In the genomic region with DNA sequence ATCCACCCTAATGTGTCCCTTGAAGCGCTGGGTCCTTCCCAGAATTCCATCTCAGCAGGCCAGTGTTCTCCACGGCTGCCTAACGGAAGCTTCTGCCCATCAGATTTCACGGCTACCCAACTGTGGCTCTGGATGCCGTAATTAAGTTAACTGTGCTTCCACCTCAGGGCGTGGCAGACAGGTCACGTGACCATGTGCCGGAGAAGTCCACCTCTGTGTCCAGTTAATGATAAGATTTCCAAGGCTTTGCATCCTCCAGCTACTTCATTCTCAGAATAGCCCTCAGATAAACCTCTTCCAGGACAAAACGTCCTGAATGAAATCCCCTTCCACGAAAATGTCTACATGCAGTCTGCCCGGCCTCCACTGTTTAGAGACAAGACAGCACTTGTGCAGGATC, we compare ENCODE assay signal across 27 mouse cellular contexts. TPM values are rescaled to one million over a fixed set of nuclear protein-coding genes. Genes with fewer than 3 reads are reported as not detected.
DNase-seq lines count a peak whose midpoint lies in the region; ATAC-seq and TF ChIP-seq lines count a peak whose summit lies in the region.
"Had no signal": no experiment of that assay in that cellular context is flagged by ENCODE, and none has a peak within 500 bp of the region (broad histone marks: within the 10 kb centered on the region; RNA-seq: fewer than 3 reads in every experiment).

No protein-coding gene starts in this region.

- no peak for TF ChIP-seq CTCF in testis, adult 2 months (IDR thresholded peaks at IDR 0.05; ENCODE audit: control insufficient read depth, insufficient read depth, insufficient replicate concordance, low read depth, low read length)
- no peak for TF ChIP-seq CTCF in hindbrain, postnatal 0 days (IDR thresholded peaks at IDR 0.05; ENCODE audit: low read depth)

- no peaks in the 10 kb centered on the region for H3K27me3 ChIP-seq in heart, embryonic 13.5 days (replicated peaks)
- no peaks in the 10 kb centered on the region for H3K27me3 ChIP-seq in testis, adult 2 months (ENCODE audit: control insufficient read depth, insufficient read depth, low read length)
- H3K27me3 ChIP-seq in forebrain, embryonic 12.5 days = no peaks in the 10 kb centered on the region
- no peaks in the 10 kb centered on the region for H3K27me3 ChIP-seq in hindbrain, postnatal 0 days (ENCODE audit: insufficient read depth, low read length)
- H3K27me3 ChIP-seq: forebrain, embryonic 15.5 days; hindbrain, embryonic 12.5 days; limb, embryonic 12.5 days; liver, embryonic 12.5 days; neural tube, embryonic 13.5 days had no signal

- TF ChIP-seq POLR2A in testis, adult 2 months (IDR thresholded peaks at IDR 0.05; ENCODE audit: control insufficient read depth, low read depth, low read length) = peak; percentile 30; the same call in 1 of the 2 replicates

- 50% methylated on average over 11 of the region's 11 CpGs for WGBS in heart, embryonic 13.5 days
- WGBS in forebrain, embryonic 12.5 days = 88% methylated on average over 11 of the region's 11 CpGs
- WGBS in hindbrain, postnatal 0 days = 86% methylated on average over 11 of the region's 11 CpGs

- H3K9me3 ChIP-seq in heart, embryonic 13.5 days = no peaks in the 10 kb centered on the region
- no peaks in the 10 kb centered on the region for H3K9me3 ChIP-seq in forebrain, embryonic 12.5 days
- H3K9me3 ChIP-seq in hindbrain, postnatal 0 days (ENCODE audit: low read length) = no peaks in the 10 kb centered on the region
- H3K9me3 ChIP-seq: forebrain, embryonic 15.5 days; hindbrain, embryonic 12.5 days; limb, embryonic 12.5 days; midbrain, embryonic 10.5 days; neural tube, embryonic 13.5 days had no signal

- no peak overlapping the region for H3K4me3 ChIP-seq in heart, embryonic 13.5 days
- H3K4me3 ChIP-seq in testis, adult 2 months (ENCODE audit: control insufficient read depth, low read depth, low read length) = no peak overlapping the region
- H3K4me3 ChIP-seq in forebrain, embryonic 12.5 days (replicated peaks) = no peak overlapping the region
- no peak overlapping the region for H3K4me3 ChIP-seq in hindbrain, postnatal 0 days (ENCODE audit: low read length)
- H3K4me3 ChIP-seq: forebrain, embryonic 15.5 days; hindbrain, embryonic 12.5 days; limb, embryonic 12.5 days; liver, embryonic 12.5 days; midbrain, embryonic 10.5 days; myocyte; neural tube, embryonic 13.5 days had no signal

- H3K27ac ChIP-seq in heart, embryonic 13.5 days (replicated peaks) = no peak overlapping the region
- H3K27ac ChIP-seq in testis, adult 2 months (ENCODE audit: control insufficient read depth, insufficient read depth, low read depth, low read length) = peak overlapping the region; percentile 78
- no peak overlapping the region for H3K27ac ChIP-seq in forebrain, embryonic 12.5 days
- no peak overlapping the region for H3K27ac ChIP-seq in hindbrain, postnatal 0 days
- H3K27ac ChIP-seq: forebrain, embryonic 15.5 days; hindbrain, embryonic 12.5 days; kidney, postnatal 0 days; limb, embryonic 12.5 days; liver, embryonic 12.5 days; midbrain, embryonic 10.5 days; neural tube, embryonic 13.5 days had no signal

- DNase-seq in heart, adult 9 months (ENCODE audit: low spot score in 2 of 2) = no peak
- DNase-seq in urinary bladder, postnatal 4 days (ENCODE audit: low spot score in 2 of 2) = peak; percentile 15 to 47
- no peak for DNase-seq in urinary bladder, postnatal 36 days (ENCODE audit: low spot score in 2 of 2)
- DNase-seq in hindbrain, postnatal 0 days (ENCODE audit: low spot score) = no peak
- DNase-seq: adrenal gland, postnatal 25 days; cerebellum, adult 8-10 months; cerebellum, postnatal 36 days; embryo, embryonic 11 days; gastrocnemius, postnatal 10 days; kidney, adult 2 months; lung, adult 18-20 months; lung, postnatal 10 days; retina, postnatal 1 day; thymus, adult 18-20 months; thymus, postnatal 36 days had no signal

- H3K4me1 ChIP-seq in heart, embryonic 13.5 days = peaks cover 19% of the 10 kb centered on the region
- peaks cover 12% of the 10 kb centered on the region for H3K4me1 ChIP-seq in testis, adult 2 months (ENCODE audit: control insufficient read depth, insufficient read depth, low read length)
- H3K4me1 ChIP-seq in forebrain, embryonic 12.5 days = peaks cover 13% of the 10 kb centered on the region
- H3K4me1 ChIP-seq in hindbrain, postnatal 0 days (ENCODE audit: insufficient read depth, low read length) = no peaks in the 10 kb centered on the region
- H3K4me1 ChIP-seq: limb, embryonic 12.5 days had no signal

- H3K4me2 ChIP-seq in heart, embryonic 13.5 days = peak overlapping the region; percentile 37
- no peak overlapping the region for H3K4me2 ChIP-seq in forebrain, embryonic 12.5 days
- no peak overlapping the region for H3K4me2 ChIP-seq in hindbrain, postnatal 0 days (ENCODE audit: low read depth, low read length)
- H3K4me2 ChIP-seq: forebrain, embryonic 15.5 days; hindbrain, embryonic 12.5 days; limb, embryonic 12.5 days; liver, embryonic 12.5 days; neural tube, embryonic 13.5 days had no signal

- 0 out of 2 replicates have a peak overlapping the region, but pooled peaks have one; percentile 10 for H3K9ac ChIP-seq in heart, embryonic 13.5 days
- no peak overlapping the region for H3K9ac ChIP-seq in forebrain, embryonic 12.5 days
- no peak overlapping the region for H3K9ac ChIP-seq in hindbrain, postnatal 0 days (replicated peaks; ENCODE audit: low read length)
- H3K9ac ChIP-seq: forebrain, embryonic 15.5 days; hindbrain, embryonic 12.5 days; limb, embryonic 12.5 days; liver, embryonic 12.5 days; neural tube, embryonic 13.5 days had no signal

- ATAC-seq in heart, embryonic 13.5 days (ENCODE audit: extremely low read depth, insufficient number of reproducible peaks, low FRiP score, low TSS enrichment) = no peak
- ATAC-seq in forebrain, embryonic 12.5 days (ENCODE audit: low FRiP score) = no peak
- ATAC-seq in hindbrain, postnatal 0 days = no peak
- ATAC-seq: forebrain, embryonic 15.5 days; liver, embryonic 12.5 days; midbrain, embryonic 16.5 days had no signal

- no peaks in the 10 kb centered on the region for H3K36me3 ChIP-seq in heart, embryonic 13.5 days
- H3K36me3 ChIP-seq in testis, adult 2 months (ENCODE audit: control insufficient read depth, insufficient read depth, low read length) = no peaks in the 10 kb centered on the region
- H3K36me3 ChIP-seq in forebrain, embryonic 12.5 days (replicated peaks) = no peaks in the 10 kb centered on the region
- H3K36me3 ChIP-seq in hindbrain, postnatal 0 days (ENCODE audit: insufficient read depth, low read length) = no peaks in the 10 kb centered on the region
- H3K36me3 ChIP-seq: forebrain, embryonic 15.5 days; hindbrain, embryonic 12.5 days; limb, embryonic 12.5 days; liver, embryonic 12.5 days; midbrain, embryonic 10.5 days; neural tube, embryonic 13.5 days had no signal

RNA-seq across cellular contexts. Expression of a gene that starts 4.4 kb away (rescaled TPM):
- polyA plus RNA-seq in heart, embryonic 13.5 days (2015; fragmentation: Nextera tagmentation; extraction: Ambion mirVana) = 58.4 and 62.7 TPM in 2 replicates
- 5.3 and 5.9 TPM in 2 replicates for polyA plus RNA-seq in testis, adult 2 months (2012; rRNA removed)
- 95.8 and 98.0 TPM in 2 replicates for polyA plus RNA-seq in forebrain, embryonic 12.5 days (2016; fragmentation: Nextera tagmentation; extraction: Ambion mirVana)
- 25.2 and 27.2 TPM in 2 replicates for total RNA-seq in hindbrain, postnatal 0 days (2014; rRNA removed)
- 46.1 and 48.4 TPM in 2 replicates for polyA plus RNA-seq in hindbrain, postnatal 0 days (2015; fragmentation: Nextera tagmentation; extraction: Ambion mirVana)

Comparison
In these comparisons a context has a peak if more than half of its experiments do, and no peak if none do; other contexts are left out.
1. DNase-seq: peak in urinary bladder, postnatal 4 days (2 of 2); none in heart, adult 9 months (0 of 2), urinary bladder, postnatal 36 days (0 of 2) and hindbrain, postnatal 0 days (single experiment).